Mouse (Mus musculus): ENCODE measurements around the gene Sptssb.

DNA sequence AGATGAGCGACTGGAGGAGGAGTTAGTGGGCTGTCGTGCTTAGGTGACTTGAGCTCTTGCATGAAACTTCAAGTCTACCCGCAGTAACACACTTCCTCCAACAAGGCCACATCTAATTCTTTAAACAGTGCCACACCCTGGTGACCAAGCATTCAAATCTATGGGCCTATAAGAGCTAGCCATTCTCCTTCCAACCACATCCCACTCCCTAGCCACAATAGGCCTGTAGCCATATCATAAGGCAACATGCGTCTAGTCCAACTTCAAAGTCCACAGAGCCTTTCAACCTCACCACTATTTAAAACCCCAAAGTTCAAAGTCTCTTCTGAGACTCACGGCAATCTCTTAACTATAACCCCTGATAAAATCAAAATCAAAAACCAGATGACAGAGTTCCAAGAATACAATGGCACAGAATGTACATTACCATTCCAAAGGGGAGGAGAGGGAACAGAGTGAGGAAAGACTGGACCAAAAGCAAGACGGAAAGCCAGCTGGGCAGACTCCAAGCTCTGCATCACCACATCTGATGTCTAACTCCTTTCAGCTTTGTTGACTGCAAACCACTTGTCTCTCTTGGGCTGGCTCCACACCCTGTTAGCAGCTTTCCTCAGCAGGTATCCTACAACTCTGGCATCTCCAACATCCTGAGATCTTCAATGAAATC is 13.1 kb upstream of the Sptssb start:
- TF ChIP-seq CTCF (IDR thresholded peaks at IDR 0.05; ENCODE audit: borderline replicate concordance, extremely low read depth, insufficient read depth, insufficient read length) (no peak), POLR2A (IDR thresholded peaks at IDR 0.05; ENCODE audit: borderline replicate concordance, extremely low read depth, insufficient read depth, insufficient read length, poor library complexity, severe bottlenecking) (no peak)
